Mouse (Mus musculus) macrophage (primary cell): ENCODE data around the gene Tle1. TPM values are rescaled to one million over a fixed set of nuclear protein-coding genes. Genes with fewer than 3 reads are reported as not detected.

Experiments used
- H3K27ac ChIP-seq: fragments of 350-480 bp; formaldehyde crosslinking; 2 replicates; pipeline ENCODE4 v1.9.0; 2021
- H3K36me3 ChIP-seq: fragments of 350-480 bp; formaldehyde crosslinking; 2 replicates; pipeline ENCODE4 v1.9.0; 2021; ENCODE audit errors: inconsistent target
- H3K4me3 ChIP-seq: fragments of 350-480 bp; formaldehyde crosslinking; 2 replicates; pipeline ENCODE4 v1.9.0; 2021; ENCODE audit errors: inconsistent target
- H3K79me2 ChIP-seq: fragments of 350-480 bp; formaldehyde crosslinking; 2 replicates; pipeline ENCODE4 v1.9.0; 2021; ENCODE audit errors: inconsistent target
- WGBS: methylation state at CpG from one replicate; pipeline ENCODE4 v1.1.7; 2026; ENCODE audit warnings: inconsistent platforms; ENCODE audit not compliant: missing documents; 5-methylcytosine and 5-hydroxymethylcytosine counted together
- polyA plus RNA-seq: library from polyadenylated mRNA; stranded (reverse); fragments of 250-400 nt; gene quantifications from 3 replicates; pipeline ENCODE4 v1.2.4, GENCODE M21; 2018; ENCODE audit warnings: inconsistent platforms

Tle1 gene
- polyA plus RNA-seq, 1 experiment from 2014 or later: 5.1 TPM

DNA sequence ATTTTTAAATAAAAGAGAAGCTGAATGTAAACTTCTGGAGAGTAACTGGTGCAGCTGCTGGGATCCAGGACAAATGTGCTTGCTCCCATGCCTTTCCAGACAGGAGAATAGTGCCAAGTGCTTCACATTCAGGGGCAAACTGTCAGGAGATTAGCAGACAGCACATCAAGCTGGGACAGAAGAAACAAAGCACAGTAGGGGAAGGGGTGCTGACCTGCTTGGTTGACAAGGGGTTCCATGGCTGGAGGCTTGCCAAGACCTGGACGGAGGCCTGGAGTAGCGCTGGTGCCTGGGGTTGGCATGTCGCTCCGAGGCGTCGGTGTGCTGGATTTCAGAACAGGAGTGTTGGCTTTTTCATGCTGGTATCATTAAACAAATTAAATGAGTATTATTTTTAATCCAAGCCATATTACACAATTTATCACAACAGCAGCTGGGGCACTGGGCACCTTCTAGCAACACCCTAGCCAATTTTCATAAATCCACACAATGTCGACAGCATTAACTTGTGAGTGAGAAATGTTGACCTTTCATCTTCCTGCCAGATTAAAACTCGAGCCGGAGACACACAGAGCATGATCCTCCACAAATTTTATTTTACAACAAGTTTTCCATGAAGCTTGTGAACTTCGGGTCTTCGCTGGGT is 61.1 kb downstream of the Tle1 start:
- Histone ChIP-seq H3K27ac (no peak overlapping the region), H3K79me2 (no peaks in the 10 kb centered on the region), H3K4me3 (no peak overlapping the region), H3K36me3 (no peaks in the 10 kb centered on the region)
- WGBS: 93% methylated on average over 11 of the region's 11 CpGs

DNA sequence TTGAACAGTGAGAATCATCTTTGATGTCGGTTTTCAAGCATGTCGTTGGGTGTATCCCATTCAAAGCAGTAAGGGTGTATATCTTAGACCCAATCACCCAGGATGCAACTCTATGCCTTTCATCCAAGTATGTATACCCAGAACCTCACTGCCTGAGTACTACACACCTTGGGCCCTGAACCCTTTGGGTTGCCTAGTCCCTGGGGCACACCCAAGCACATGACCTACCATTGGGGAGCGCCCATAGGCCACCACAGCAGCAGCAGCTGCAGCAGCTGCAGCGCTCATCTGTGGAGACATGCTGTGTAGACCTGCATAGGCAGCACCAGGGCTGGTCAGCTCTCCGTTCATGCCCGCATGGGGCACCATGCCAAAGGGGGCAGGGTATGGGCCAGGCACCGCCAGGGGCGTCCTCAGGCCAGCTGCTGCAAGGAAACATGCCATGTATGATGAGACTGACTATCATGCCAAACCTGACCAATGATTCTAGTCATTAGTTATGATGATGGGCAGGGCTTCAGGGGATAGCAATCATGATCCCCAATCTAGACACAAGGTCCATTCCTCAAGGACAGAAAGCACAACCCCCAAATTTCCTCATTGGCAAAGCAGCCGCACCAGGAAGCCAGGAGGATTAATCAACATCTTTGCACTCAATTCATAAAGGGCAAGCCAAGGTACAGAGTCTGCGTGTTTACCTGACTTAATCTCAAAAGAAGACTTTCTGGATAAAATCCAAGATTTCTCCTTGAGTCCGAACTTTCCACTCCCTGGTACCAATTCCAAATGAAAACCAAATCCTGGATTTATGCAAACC is 62.2 kb downstream of the Tle1 start:
- Histone ChIP-seq H3K36me3 (no peaks in the 10 kb centered on the region), H3K79me2 (no peaks in the 10 kb centered on the region), H3K4me3 (no peak overlapping the region), H3K27ac (no peak overlapping the region)
- 96% methylated on average over 11 of the region's 11 CpGs for WGBS

DNA sequence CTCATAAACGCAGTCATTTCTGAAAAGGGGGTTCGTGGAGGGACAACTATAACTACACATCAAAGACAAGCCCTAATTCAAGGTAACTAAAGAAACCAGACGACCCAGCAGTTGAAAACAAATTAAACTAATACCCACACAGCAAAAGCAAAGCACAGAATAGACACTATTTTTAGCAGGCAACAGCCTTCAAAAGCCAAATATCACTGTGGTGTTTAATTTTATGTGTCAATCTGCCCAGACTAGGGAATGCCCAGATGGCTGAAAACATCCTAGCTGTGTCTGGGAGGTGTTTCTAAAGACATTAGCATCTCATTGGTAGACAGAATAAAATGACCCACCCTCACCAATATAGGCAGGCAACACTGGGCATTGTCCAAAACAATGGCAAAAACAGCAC is 68.1 kb downstream of the Tle1 start:
- no peaks in the 10 kb centered on the region for H3K36me3 ChIP-seq
- no peak overlapping the region for H3K27ac ChIP-seq
- no peak overlapping the region for H3K4me3 ChIP-seq
- 97% methylated on average over 3 of the region's 3 CpGs for WGBS
- H3K79me2 ChIP-seq: no peaks in the 10 kb centered on the region

DNA sequence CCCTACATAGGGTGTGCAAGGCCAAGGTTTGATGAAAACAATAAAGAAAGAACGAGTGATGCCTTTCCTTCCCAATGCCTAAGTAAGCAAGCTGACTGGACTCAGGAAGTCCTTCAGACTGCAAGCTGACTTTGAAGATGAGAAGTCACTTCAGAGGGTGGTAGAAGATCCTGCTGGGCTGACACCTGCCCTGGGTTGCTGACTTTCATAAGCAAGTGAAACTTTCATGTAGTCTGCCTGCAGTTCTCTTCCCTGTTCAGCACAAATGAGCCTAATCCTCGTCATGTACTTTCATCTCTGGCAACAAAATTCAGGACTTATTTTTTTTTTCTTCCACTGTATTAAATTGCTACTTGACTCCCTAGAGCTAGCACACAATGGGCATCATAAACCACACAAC is 73.1 kb downstream of the Tle1 start:
- no peak overlapping the region for H3K27ac ChIP-seq
- WGBS: 76% methylated on average over 2 of the region's 2 CpGs
- no peaks in the 10 kb centered on the region for H3K36me3 ChIP-seq
- no peaks in the 10 kb centered on the region for H3K79me2 ChIP-seq
- H3K4me3 ChIP-seq: no peak overlapping the region

DNA sequence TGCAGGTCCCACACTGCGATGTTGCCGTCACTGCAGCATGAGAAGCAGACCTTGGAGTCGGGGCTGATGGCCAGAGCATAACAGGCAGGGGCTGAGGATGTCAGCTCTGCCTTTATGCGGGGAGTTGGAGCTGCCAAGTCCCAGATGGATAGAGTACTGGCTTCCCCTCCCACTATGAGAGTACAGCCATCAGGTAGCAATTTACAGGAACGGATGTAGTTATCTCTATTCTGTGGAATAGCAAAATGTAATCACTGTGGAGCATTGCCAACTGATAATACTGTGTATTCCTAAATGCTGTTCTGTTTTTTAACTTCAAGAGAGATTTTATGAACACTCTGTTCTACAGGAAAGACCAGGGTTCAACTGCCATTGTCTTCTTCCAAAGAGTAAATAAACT is 75.9 kb downstream of the Tle1 start:
- Histone ChIP-seq H3K79me2 (no peaks in the 10 kb centered on the region), H3K4me3 (no peak overlapping the region), H3K27ac (no peak overlapping the region), H3K36me3 (no peaks in the 10 kb centered on the region)
- 91% methylated on average over 5 of the region's 5 CpGs for WGBS

DNA sequence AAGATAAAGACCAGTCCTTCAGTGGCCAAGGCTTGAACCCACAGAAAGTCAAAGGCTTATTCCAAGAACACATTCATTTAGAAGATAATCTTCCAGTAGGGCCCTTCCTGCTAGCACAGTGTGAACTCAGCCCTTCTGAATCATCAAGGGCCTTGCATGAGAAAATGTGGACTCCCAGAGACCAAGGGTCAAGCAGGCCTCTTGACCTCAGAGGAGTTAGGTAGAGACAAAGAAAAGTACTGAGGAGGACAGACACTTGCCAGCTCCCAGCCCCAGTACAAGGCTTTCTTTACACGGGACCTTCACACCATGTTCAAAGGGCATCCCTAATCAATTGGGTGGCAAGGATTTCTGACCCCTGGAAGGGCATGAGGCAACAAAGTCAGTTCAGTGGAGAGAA is 77.9 kb downstream of the Tle1 start:
- H3K4me3 ChIP-seq: no peak overlapping the region
- H3K79me2 ChIP-seq: no peaks in the 10 kb centered on the region
- no peaks in the 10 kb centered on the region for H3K36me3 ChIP-seq
- H3K27ac ChIP-seq: no peak overlapping the region
- WGBS: 90% methylated on average over 1 of the region's 1 CpGs

DNA sequence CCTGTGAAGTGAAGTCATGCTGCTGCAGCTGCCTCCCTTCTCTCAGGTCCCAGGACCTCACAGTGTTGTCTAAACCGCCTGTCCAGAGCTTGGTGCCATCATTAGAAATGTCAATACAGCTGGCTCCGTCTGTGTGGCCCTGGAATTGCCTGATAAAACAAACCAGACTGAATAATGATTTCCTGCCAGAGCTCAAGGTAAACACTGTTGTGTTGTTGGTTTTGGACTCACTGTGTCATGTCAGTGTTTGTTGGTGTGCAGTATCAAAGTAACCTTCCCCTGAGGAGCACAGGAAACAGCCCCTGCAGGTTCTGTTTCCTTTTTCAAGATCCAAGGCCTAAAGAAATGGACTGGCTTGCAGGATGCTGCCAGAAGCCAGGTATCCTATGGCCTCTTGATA is 78.4 kb downstream of the Tle1 start:
- Histone ChIP-seq H3K36me3 (no peaks in the 10 kb centered on the region), H3K79me2 (no peaks in the 10 kb centered on the region), H3K4me3 (no peak overlapping the region), H3K27ac (no peak overlapping the region)
- 93% methylated on average over 2 of the region's 2 CpGs for WGBS

DNA sequence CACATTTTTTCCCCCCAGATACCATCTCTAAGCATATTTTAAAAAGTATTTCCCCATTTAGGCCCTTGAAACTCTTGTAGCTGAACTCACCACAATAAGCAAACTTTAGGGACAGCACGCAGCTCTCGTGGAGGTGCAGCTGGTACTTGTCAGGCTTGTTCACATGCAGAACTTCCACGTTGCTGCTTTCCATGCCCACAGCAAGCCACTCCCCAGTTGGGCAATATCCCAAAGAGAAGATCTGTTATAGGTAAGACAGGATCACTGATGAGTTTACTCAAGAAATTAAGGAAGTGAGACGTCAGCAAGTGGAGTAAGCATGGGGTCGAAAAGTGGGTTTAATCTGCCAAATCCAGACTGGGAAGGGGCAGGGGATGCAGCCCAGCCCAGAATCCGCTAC is 80.7 kb downstream of the Tle1 start:
- 55% methylated on average over 6 of the region's 6 CpGs for WGBS
- H3K79me2 ChIP-seq: no peaks in the 10 kb centered on the region
- H3K27ac ChIP-seq: no peak overlapping the region
- H3K36me3 ChIP-seq: no peaks in the 10 kb centered on the region
- no peak overlapping the region for H3K4me3 ChIP-seq

DNA sequence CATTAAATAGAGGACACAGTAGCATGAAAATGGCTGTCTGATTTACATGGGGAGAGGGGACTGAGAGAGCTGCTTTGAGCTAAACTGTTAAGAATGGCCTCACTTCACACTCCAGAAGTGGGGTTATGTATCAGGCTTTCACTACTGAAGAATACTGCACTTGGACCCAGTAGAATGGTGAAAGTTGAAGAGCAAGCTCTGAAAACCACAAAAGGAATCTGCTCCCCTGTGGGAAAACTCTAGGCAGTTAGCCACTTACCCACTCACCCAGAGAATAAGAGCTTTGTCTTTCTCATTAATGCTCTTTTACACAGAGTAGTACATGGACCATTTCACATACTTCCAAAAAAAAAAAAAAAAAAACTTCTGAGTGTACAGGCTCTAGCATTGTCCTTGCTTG is 95.0 kb downstream of the Tle1 start:
- no peaks in the 10 kb centered on the region for H3K79me2 ChIP-seq
- no peaks in the 10 kb centered on the region for H3K36me3 ChIP-seq
- H3K4me3 ChIP-seq: no peak overlapping the region
- H3K27ac ChIP-seq: no peak overlapping the region

DNA sequence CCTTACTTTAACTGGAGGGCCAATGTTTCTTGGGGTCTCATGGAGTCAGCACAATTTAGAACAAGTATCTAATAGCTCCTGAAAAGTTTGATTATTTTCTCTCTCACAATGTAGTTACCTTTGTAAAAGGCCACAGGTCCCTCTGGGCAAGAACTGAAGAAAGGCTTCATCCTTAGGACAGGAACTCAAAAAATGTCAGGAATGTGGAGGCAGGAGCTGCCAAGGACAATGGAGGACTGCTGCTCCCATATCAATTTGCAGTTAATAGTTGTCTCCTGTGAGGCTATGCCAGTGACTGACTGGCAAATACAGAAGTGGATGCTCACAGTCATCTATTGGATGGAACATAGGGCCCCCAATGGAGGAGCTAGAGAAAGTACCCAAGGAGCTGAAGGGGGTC is 96.5 kb downstream of the Tle1 start:
- Histone ChIP-seq H3K36me3 (no peaks in the 10 kb centered on the region), H3K4me3 (no peak overlapping the region), H3K79me2 (no peaks in the 10 kb centered on the region), H3K27ac (no peak overlapping the region)

DNA sequence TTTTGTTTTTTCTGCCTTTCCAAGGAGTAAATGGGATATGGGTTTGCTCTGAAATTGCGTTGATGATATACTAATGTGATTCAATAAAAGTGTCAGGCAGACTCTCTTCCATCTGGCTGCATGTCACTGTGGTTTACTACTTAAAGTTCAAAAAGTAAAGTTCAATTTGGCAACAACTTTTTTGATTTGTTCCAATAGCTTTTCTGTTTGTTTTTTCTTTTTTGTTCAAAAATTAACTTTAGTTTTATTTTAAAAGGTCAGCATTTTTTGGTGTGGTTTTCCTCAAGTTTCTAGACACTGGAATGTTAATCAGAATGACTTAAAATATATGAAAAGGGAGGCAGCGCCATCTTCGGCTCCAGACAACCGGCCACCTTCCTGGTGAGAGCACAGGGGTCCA is 112.9 kb downstream of the Tle1 start:
- no peaks in the 10 kb centered on the region for H3K36me3 ChIP-seq
- no peaks in the 10 kb centered on the region for H3K79me2 ChIP-seq
- H3K27ac ChIP-seq: no peak overlapping the region
- WGBS: 94% methylated on average over 3 of the region's 4 CpGs
- no peak overlapping the region for H3K4me3 ChIP-seq

DNA sequence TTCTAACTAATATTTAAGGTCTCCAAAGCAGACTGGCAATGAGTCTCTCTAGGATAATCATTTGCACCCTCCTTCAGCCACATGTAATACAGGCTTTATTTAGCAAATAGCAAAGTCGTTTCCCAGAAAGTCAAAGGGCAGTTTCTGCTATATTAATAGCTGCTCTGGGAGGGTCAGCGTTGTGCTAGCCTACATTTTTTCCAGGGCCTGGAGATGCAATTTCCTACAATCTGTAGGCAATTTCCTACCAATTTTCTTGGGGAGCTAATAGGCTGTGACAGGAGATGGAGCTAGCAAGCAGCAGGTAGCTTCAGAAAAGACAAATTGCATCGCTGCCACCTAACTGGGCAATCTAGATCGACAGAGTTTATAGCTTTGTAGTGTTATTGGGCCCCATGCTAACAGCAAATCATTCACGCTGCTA is 131.6 kb downstream of the Tle1 start:
- Histone ChIP-seq H3K79me2 (no peaks in the 10 kb centered on the region), H3K36me3 (no peaks in the 10 kb centered on the region), H3K27ac (no peak overlapping the region), H3K4me3 (no peak overlapping the region)
- WGBS: 79% methylated on average over 5 of the region's 5 CpGs

DNA sequence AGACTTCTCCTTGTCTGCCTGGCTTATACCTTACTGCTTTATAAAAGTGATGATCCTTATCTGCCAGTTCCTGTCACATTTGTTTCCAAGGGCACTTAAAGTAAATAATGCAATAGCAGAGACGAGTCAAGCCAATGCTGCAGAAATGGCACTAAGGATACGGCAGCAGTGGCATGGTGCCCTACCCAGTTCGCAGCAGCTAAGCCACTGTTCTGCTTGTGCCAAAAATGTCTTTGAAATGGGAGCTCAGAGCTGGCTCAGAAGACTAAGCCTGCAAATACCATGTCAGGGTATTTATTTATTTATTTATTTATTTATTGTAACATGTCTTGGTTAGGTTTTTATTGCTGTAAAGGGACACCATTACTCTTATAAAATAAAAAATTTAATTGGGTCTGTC is 132.8 kb downstream of the Tle1 start:
- 97% methylated on average over 3 of the region's 3 CpGs for WGBS
- Histone ChIP-seq H3K36me3 (no peaks in the 10 kb centered on the region), H3K4me3 (no peak overlapping the region), H3K79me2 (no peaks in the 10 kb centered on the region), H3K27ac (no peak overlapping the region)
